Mouse (Mus musculus): Measurements from ENCODE around the gene Eif3c.
A peak's percentile ranks its signal among the peaks of the same experiment; 100 is the strongest.

The Eif3c gene

DNA sequence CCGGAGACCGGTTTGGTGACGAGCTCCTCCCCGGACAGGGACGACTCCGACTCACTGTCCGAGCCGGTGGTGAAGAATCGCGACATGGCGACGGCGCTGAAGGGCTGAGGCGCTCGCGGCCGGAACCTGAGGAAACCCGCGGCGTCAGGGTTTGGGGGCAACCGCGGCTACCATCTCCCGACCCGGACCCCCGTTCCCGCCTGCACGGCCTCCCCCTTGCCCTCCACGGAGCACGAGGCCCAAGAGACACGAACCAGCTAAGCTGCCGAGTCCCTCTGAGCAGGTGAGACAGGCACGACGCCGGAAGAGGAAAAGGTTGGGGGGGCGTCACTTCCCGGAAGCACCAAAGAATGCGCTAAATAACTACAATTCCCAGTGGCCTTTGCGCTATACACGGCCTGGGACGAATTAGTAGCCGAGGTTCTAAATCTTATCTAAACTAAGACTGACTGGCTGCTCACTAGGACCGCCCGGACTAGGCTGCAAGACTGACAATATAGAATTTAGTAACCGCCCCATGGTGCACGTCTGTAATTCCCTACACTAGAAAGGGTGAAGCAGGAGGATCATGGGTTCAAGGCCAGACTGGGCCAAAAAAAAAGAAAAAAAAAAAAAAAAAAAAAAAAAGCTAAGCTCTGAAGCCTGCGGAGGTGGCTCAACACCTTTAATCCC, at the start of gene Eif3c:
TSS of gene Eif3c (minus strand) at position 318 of the 672 bp plus-strand sequence.
- peak; percentile 86 to 89 for DNase-seq

DNA sequence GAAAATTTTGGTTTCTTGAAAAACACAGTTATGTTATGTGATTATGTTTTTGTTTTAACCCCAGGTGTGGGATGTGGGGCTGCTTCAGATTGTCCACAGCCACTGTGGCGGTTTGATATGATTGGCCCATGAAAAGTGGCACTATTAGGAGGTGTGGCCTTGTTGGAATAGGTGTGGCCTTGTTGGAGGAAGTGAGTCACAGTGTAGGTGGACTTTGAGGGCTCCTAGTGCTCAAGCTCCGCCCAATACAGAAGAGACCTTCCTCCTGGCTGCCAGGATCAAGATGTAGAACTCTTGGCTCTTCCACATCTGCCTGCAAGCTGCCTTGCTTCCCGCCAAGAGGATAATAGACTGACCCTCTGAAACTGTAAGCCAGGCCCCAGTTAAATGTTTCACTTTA, 46.5 kb upstream of the Eif3c start:
- no peak for DNase-seq

DNA sequence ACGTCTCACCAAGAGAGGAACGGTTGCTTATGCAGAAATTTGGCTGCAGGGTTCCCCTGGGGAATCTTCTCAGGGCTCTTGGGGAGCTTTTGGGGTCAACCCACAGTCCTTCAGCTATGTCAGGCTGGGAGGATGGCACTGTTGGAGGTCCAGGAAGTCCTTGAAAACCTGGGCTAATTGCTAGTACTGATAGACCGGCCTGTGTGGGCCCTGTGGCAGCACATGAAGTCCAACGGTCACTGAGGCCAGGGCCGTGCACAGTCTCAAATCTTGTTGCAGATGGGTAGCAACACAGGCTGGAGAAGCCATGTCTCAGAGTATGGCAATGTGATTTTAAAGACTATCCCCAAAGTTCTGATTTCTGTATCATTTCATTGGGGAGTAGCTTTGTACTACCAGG, 41.6 kb upstream of the Eif3c start:
- no peak for DNase-seq

DNA sequence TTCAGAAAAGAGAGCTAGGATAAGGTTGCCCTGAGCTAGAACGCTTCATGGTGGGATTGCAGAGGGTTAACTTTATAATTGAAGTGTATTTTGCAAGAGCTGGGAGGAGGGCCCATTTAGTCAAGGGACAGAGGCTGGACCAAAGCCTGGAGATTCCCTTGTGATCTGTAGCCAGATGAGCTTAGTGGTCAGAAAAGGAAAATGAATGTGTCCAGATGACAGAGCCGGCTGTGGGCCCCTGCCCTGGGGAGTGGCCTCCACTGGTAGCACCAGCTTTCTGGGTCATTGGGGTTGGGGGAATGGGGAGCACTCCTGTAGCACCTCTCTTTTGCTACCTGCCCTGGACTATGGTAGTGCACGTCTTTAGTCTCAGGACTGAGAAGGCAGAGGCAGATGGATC, 40.9 kb upstream of the Eif3c start:
- no peak for DNase-seq

DNA sequence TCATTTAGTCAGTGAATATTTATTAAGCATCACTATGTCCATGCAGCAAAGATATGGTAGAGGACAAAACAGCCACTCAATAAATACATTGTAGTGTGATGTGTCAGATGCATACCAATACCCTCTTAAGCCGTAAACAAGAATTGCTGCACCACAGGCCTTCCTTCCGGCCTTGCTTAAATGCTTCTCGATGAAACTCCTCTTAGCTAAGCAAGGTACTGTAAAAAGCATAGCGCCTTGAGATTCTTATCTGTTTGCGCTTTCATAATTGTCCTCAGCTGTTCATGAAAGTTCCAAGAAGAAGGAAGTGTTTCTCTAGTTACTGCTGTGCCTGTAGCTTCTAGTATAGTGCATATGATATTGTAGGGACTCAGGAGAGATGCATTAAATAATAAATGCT, 40.4 kb upstream of the Eif3c start:
- no peak for DNase-seq

DNA sequence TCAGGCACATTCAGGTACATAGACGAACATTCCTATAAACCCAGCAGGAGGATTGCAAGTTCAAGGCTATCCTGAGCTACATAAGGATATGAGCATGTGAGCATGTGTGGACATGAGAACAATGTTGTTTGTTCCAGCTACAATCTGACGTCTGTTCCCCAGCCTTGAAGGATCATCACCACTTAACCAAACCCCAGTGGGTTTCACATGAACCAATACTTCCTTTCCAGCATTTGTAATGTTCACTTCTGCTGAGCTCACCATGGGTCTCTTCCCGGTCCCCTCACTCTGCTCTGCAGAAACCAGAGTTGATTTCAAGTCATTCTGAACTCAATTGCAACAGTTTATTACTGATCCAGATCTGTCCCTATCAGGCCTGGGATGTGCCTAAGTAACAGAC, 36.4 kb upstream of the Eif3c start:
- no peak for DNase-seq

DNA sequence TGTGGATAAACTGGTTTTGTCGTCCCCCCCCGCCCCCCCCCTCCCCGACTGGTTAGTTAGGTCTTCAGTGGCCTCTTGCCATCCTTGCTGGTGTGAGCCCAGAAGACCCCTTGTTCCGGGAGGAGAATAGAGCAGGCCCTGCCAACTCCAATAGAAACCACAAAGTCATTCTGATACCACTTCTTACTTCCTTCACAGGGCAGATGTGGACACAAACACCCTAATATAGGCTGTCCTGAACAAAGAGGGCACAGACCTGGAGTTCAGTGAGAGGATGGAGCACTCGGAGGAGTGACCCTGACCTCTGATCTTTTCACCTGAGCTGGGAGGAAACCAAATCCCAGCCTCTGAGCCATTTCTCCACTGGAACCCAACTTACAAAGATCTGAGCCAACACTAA, 35.7 kb upstream of the Eif3c start:
- no peak for DNase-seq

DNA sequence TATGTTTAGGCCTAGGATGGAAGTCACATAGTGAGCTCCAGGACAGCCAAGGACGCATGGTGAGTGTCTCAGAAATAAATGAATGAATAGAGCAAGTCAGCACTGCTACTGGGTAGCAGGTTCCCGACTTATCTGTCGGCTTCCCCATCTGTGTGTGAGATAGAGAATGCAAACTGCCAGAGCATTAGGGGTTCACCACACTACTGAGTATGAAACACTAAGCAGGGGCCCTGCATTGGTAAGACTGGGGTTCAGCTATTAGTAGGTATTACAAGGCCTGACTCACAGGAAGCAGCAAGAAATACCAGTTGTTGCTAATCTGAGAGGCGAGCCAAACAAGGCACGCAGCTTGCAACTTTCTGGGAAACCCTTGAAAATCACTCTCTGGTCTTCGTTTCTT, 32.7 kb upstream of the Eif3c start:
- no peak for DNase-seq

DNA sequence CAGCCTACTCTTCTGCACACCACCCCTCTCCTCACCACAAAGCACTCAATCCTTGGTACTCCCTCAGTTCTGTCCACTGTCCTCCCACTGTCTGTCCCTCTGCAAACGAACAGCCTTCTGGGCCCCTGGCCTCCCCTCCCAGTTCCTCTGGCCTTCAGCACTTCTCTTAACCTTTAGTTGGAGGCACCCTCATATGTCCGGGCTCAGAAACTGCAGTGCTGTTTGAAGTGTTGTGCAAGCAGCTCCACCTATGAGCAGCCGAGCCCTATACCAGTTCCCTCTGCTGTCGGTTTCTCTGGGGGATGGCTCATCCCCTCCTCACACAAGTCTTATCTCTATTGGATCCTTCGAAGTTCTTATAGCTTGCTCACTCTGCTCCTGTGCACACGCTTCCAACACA, 30.2 kb upstream of the Eif3c start:
- no peak for DNase-seq

DNA sequence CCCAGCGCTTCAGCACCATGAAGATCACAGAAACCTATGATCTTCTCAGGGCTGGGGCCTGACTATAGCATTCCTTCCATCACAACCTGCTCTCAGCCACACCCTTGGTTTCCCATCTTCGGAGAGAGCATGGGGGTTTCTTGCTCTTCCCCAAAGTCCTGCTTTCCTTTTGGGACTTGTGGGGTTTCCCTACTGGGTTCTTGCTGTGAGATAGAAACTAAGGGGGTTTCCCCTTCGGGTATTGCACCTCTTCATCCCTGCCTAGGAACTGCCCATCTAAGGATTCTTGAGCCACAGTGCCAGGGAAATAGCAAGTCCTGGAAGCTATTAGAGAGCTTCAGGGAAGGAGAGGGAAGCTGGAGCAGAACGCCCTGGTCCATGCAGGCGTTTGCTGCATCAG, 29.7 kb upstream of the Eif3c start:
- DNase-seq = no peak

DNA sequence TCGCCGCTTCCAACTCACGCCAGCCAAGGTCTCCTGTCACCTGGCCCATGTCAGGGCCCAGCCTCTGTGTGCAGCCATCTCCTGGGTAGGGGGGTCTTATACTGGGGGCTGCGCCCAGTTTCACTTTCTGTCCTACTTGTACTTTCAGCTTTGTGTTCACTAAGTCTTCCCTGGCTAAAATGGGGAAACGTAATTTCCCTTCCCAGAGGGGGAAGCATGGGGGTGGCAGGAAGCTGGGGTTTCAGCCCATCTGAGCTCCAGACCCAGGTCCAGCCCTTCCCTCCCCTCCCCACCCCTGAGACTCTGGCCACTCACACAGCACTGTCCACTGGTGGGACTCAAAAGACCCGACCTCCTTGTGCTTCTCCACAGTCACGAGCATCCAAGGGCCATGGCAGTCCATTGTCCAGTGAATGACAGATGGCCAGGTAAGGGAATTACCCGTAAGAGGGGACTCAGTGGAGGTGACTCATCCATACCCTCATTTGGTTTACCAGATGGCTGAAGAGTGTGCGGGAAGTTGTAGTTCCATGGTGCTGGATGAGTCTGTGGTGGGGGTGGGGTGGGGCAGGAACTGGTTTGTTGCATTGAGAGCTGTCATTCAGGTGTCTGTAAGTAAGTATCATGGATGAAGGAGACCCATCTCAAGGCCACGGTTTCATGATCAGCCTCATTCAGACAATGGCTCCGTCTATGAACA, 28.8 kb upstream of the Eif3c start, which contains the start of gene Il27:
TSS of gene Il27 (minus strand) at position 80 of the 700 bp plus-strand sequence.
- no peak for DNase-seq

DNA sequence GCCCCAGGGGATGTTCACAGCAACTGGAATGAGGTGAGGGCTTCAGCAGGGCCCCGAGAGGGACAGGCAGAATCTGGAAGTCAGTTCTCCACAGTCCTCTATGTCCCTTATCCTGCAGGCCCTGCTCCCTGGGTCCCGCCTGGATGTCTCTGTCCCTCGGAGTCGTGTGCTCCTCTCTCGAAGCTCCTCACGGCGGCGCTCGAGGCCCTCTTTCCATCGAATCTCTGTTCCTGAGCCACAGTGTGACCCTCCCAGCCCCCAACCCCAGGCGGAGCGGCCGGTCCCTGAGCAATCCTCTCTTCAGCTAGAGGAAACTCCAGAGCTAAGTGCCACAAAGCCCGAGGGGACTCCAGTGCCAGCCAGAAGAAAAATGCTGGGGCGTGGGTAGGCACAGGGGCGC, 21.6 kb upstream of the Eif3c start:
- DNase-seq = no peak

DNA sequence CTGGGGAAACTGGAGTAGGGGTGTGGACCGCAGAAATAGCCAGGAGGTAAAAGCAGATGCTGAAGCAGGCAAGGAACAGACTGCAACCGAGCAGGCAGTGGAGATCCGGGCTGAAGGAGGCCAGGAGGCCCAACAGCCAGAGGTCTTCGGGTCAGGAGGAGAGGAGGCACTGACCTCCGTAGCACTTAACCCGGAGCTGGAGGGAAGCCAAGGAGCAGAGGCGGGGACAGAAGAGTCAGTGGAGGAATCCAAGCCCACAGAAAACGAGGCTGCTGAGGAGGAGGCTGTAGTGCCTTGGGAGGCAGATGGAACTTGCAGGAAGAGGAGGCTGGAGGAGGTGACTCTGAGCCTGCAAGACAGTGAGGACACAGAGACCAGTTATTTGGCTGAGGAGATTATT, 20.6 kb upstream of the Eif3c start:
- no peak for DNase-seq

DNA sequence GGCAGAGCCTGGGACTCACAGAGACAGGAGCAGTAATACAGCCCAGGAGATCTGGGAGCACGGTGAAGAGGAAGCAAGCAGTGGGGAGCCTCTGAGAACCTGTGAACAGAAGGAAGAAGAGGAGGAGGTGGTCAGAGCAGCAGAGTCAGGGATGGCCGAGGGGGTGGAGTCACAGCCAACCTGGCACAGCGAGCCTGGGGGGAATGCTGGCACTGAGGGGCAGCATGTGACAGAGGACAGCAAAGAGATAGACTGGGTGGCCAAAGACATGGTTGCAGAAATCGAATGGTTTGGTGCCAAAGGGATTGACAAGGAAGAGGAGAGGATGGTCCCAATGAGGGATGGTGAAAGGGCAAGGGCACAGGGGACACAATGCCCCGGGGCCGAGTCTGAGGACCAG, 19.5 kb upstream of the Eif3c start, which contains the start of gene Cln3:
TSS of gene Cln3 (minus strand) at position 101 of the 400 bp plus-strand sequence.
- DNase-seq = no peak

DNA sequence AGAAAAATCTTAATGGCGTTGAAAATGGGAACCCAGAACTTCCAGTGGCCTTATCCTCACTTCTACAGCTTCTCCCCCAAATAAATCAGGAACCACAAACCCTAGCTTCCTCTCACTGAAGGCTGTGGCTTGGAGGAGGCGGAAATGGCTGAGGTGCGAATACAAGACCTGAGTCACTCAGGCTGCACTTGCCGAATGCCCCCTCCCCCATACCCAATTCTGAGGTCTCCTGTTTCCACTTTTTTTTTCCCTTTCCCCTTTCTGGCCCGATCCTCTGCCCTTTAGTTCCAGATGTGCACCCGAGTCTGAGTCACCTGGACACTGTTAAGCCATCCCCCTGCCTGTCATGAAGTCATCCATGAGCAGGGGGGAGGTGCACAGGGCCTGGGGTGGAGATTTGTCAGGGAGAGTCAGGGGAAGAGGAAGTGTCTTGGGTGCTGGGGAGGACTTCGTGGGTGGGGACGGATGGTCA, 18.3 kb upstream of the Eif3c start, which contains the start of gene Apobr:
TSS of gene Apobr (plus strand) at position 437 of the 472 bp plus-strand sequence.
- DNase-seq = peak; percentile 20 to 28

DNA sequence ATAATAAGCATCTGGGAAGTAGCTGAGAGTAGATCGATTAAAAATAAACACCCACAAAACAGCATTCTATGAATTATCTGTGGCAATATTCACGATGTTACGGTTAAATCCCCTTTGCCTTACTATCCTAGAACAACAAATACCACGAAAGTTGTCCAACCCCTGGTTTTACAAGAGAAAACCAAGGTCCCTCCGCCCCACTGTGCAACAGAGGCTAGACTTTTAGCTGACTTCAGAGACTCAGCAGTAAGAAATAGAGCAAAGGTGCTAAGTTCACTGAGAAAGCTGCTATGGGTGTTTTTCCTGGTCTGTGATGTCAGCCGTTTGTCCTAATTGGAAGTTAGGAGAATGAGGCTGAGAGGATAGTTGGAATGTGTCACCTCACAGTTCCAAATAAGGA, 17.6 kb upstream of the Eif3c start:
- DNase-seq = no peak

DNA sequence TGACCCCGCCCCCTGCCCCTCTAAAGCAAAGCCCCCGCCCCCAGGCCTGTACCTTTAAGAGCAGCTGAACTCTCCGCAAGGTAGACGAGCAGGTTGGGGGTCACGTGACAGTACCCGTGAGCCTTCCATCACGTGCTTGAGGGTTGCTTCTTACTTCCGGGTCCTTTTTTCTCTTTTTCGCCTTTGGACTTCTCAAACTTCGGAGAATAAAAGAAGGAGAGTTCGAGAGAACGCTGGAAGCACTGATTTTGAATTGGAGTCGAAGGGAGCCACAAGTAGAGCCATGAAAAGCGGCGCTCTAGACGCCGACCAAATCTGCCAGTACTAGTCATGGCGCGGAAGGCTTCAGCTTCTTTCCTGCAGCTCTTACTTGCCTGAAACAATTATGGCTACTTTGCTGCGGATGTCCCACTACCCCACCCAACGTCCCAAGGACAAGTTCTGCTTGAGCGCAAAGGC, 17.1 kb upstream of the Eif3c start:
- DNase-seq = peak; percentile 84 to 85

DNA sequence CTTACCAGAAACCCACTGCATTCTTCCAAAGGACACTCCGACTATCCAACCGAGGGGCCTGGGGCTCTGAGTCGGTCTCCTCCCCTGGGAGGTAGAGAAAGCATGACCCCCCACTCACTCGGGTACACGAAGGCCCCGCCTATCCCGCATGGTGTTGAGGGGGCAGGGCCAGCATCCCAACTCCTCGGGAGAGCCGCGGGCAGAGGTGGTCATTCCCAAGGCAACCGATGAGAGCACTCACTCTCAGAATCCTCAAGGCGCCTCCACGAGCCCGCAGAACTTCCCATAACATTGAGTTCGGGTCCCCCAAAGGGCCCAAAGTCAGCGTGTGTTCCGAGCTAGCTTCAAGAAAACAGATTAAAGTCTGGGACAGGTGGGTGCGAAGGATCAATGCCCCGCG, 16.5 kb upstream of the Eif3c start:
- DNase-seq = no peak

DNA sequence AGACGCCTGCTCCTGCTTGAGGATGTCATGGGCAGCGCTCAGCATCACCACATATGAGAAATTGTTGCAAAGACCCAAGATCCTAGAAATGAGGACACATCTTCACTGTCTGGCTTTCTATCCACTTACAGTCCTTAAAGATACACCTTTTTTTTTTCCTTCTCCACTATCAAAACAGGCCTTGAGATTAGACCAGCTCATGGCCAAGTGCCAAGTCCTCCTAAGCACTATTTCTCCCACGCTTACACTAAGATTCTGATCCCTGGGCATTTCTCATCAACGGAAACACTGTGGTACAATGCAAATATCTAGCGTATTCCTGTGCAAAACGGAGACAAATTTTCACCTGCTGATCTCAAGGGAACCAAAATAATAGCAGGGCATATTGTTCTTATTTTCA, 15.4 kb upstream of the Eif3c start:
- DNase-seq = no peak

DNA sequence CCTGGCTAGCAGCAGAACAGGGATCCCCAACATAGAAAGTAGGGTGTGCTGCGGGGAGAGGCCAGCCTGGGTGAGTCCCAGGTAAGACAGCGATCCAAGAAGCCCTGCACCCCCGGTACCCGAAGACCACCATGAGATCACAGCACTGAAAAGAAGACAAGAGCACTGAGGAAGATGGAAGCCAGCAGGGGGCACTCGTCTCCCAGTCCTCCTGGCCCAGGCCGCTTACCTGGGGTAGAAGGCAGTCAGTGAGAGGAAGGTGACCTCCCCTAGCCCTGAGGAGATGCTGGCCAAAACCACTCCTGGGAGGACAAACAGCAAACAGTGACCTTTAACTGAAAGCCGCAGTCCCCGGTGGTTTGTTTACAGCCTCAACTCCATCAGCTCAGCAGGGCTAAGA, 13.0 kb upstream of the Eif3c start:
- peak; percentile 64 to 65 for DNase-seq

DNA sequence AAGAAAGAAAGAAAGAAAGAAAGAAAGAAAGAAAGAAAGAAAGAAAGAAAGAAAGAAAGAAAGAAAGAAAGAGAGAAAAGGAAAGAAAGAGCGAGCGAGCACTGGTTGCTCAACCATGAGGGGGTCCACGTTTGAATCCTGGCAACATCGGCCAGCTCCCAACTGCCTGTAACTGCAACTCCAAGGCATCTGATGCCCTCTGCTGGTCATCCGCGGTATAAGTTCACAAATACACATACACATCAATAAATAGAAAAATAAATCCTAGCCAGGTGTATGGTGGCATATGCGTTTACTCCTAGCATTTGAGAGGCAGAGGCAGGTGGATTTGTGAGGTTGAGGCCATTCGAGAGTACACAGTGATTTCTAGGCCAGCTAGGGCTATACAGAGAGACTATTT, 10.7 kb upstream of the Eif3c start:
- DNase-seq = peak; percentile 64 to 68

DNA sequence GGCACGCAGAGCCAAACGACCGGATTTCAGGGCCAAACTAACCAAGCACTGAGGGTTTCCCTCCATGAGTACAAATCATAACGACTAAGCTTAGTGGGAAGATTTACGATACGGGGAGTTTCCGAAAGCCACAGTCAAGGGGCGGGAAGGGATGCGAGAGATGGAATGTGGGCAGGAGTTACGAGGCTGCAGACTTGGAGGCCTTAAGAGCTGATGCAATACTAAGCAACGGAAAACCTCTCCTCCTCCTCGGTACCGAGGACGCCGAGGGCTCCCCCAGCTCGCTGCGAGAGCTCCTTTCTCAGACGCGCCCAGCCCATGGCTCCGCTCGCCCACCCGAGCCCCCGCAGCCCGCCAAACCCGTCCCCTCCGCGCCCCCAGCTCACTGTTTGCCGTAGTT, 518 bp downstream of the Eif3c start:
- DNase-seq = no peak

DNA sequence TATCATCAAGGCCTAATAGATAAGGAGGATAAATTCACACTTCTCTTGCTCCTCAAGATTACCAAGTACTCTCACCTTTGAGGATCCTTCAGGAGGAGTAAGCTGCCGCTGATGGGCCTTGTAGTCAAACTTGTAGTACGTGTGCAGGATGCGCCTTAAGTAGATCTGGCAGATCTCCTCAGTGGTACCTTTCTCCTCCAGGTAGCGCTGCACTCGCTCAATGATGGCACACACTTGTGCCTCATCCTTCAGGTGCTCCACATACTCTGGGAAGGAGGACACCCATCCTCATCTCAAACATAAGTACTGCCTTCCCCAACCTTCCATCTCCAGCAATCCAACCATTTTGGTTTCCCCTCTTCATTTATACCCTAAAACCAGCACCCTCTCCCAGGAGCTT, 9.6 kb downstream of the Eif3c start:
- no peak for DNase-seq

DNA sequence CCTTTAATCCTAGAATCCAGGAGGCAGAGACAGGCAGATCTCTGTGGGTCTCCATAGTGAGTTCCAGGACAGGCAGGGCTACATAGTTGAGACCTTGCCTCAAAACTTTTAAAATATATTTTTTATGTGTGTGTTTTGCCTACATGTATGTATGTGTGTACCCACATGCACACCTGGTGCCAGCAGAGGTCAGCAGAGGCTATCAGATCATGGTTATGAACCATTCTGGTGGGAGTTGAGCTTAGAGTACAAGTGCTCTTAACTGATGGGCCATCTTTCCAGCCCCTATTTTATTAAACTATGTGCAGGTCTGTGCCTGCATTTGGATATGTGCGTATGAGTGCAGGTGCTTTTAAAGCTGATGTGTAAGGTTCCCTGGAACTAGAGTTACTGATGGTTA, 11.4 kb downstream of the Eif3c start:
- peak; percentile 35 to 48 for DNase-seq

Measured in B cell, adult 2 months (primary cell).